Mouse (Mus musculus): ENCODE data around the gene Sec24d. TPM values are rescaled to one million over a fixed set of nuclear protein-coding genes. Genes with fewer than 3 reads are reported as not detected.
A peak's percentile ranks its signal among the peaks of the same experiment; 100 is the strongest.
"Not testable (repeated sequence)": the region's sequence is repeated elsewhere in the genome, so short reads cannot be mapped to it uniquely, and the experiment has no call there.

Sec24d gene
- polyA plus RNA-seq, 1 experiment from 2014 or later = 18.8 TPM

DNA sequence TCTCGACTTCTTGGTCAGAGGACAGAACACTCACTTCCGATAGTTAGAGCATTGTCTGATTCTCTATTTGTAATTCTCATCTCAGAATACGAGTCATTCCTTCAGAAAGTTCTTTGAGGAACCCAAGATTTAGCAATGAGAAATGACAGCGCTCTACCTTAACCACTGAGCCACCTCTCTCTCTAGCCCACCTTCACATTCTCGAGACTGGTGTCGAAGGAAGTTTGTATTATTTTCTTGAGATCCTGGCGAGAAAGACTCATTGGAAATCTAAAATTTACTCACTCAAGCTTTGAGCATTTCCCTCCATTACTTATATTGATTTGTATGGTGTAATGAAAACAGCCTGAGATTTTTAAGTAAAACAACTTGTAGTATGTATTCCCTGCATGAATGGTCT lies 117.2 kb downstream of the Sec24d start:
- no peak for ATAC-seq
- H3K9ac ChIP-seq = peak overlapping the region; percentile 82; the same call in 1 of the 2 replicates
- peaks cover 25% of the 10 kb centered on the region for H3K36me3 ChIP-seq
- peaks cover 19% of the 10 kb centered on the region for H3K4me1 ChIP-seq
- H3K9me3 ChIP-seq (replicated peaks) = no peaks in the 10 kb centered on the region
- no peaks in the 10 kb centered on the region for H3K27me3 ChIP-seq (replicated peaks)
- 80% methylated on average over 7 of the region's 7 CpGs for WGBS (ENCODE audit: insufficient replicate concordance)
- H3K27ac ChIP-seq = no peak overlapping the region
- H3K4me3 ChIP-seq = peak overlapping the region; percentile 82
- peak overlapping the region; percentile 73 for H3K4me2 ChIP-seq

GRCm38 (mm10) chr3:123385118-123385485 lies 117.8 kb downstream of the Sec24d start:
- Histone ChIP-seq H3K4me3 (peak overlapping the region; percentile 82), H3K27ac (peak overlapping the region; percentile 91), H3K9me3 (replicated peaks) (no peaks in the 10 kb centered on the region), H3K27me3 (replicated peaks) (no peaks in the 10 kb centered on the region), H3K4me1 (peaks cover 19% of the 10 kb centered on the region), H3K36me3 (peaks cover 18% of the 10 kb centered on the region), H3K9ac (peak overlapping the region; percentile 82), H3K4me2 (peak overlapping the region; percentile 73)
- WGBS (ENCODE audit: insufficient replicate concordance) = 10% methylated on average over 6 of the region's 6 CpGs
- ATAC-seq = no peak

GRCm38 (mm10) chr3:123385486-123386156 lies 118.4 kb downstream of the Sec24d start, which contains the start of gene Mettl14:
Gene Mettl14 (minus strand): TSS chr3:123386108.
- no peaks in the 10 kb centered on the region for H3K27me3 ChIP-seq (replicated peaks)
- H3K9ac ChIP-seq = peak within 1 kb of the TSS; percentile 82
- no peaks in the 10 kb centered on the region for H3K9me3 ChIP-seq (replicated peaks)
- WGBS (ENCODE audit: insufficient replicate concordance) = under 1% methylated on average over 40 of the region's 41 CpGs
- H3K4me3 ChIP-seq = peak within 1 kb of the TSS; percentile 82
- peaks cover 19% of the 10 kb centered on the region for H3K4me1 ChIP-seq
- ATAC-seq = peak; percentile 100
- peak within 1 kb of the TSS; percentile 73 for H3K4me2 ChIP-seq
- peak within 1 kb of the TSS; percentile 91 for H3K27ac ChIP-seq
- H3K36me3 ChIP-seq = peaks cover 16% of the 10 kb centered on the region

DNA sequence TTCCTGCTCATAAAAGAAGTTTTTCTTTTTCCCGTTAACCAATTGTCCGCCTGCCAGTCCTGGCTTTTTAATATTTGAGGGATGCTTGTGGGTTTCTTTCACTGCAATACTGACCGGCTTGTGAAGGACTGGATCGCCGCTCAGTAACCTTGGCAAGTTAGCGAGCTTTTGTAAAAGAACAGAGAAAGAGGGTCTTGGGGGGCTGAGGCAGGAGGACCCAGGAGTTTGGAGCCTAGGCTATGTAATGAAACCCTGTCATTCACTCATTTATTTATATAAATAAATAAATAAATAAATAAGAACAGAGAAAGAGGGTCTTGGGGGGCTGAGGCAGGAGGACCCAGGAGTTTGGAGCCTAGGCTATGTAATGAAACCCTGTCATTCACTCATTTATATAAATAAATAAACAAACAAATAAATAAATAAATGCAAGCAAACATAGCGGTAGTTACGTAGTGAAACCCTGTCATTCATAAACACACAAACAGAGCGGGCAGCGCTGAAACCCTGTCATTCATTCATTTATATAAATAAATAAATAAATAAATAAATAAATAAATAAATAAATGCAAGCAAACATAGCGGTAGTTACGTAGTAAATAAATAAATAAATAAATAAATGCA lies 119.0 kb downstream of the Sec24d start:
- not testable (repeated sequence) for H3K36me3 ChIP-seq; H3K9me3 ChIP-seq (replicated peaks); H3K27me3 ChIP-seq (replicated peaks)
- Histone ChIP-seq H3K4me2 (peak overlapping the region; percentile 73), H3K4me3 (peak overlapping the region; percentile 82), H3K4me1 (peaks cover 19% of the 10 kb centered on the region), H3K9ac (peak overlapping the region; percentile 82), H3K27ac (peak overlapping the region; percentile 91)
- 14% methylated on average over 12 of the region's 12 CpGs for WGBS (ENCODE audit: insufficient replicate concordance)
- ATAC-seq = peak; percentile 68

- H3K9ac ChIP-seq = no peak overlapping the region
- 64% methylated on average over 4 of the region's 4 CpGs for WGBS (ENCODE audit: insufficient replicate concordance)
- no peaks in the 10 kb centered on the region for H3K4me1 ChIP-seq
- H3K9me3 ChIP-seq (replicated peaks) = no peaks in the 10 kb centered on the region
- H3K4me3 ChIP-seq = no peak overlapping the region
- H3K27me3 ChIP-seq (replicated peaks) = no peaks in the 10 kb centered on the region
- no peak overlapping the region for H3K27ac ChIP-seq
- no peaks in the 10 kb centered on the region for H3K36me3 ChIP-seq
- H3K4me2 ChIP-seq = no peak overlapping the region
- no peak for ATAC-seq
Measured at GRCm38 (mm10) chr3:123391180-123391579, 123.9 kb downstream of the Sec24d start.

- Histone ChIP-seq H3K4me2 (no peak overlapping the region), H3K27ac (no peak overlapping the region), H3K36me3 (no peaks in the 10 kb centered on the region), H3K9ac (no peak overlapping the region), H3K27me3 (replicated peaks) (no peaks in the 10 kb centered on the region; the same call in 1 of the 2 replicates), H3K9me3 (replicated peaks) (no peaks in the 10 kb centered on the region), H3K4me3 (no peak overlapping the region), H3K4me1 (no peaks in the 10 kb centered on the region)
- WGBS (ENCODE audit: insufficient replicate concordance) = 84% methylated on average over 5 of the region's 5 CpGs
- ATAC-seq = no peak
Measured at GRCm38 (mm10) chr3:123395611-123396010, 128.4 kb downstream of the Sec24d start.

DNA sequence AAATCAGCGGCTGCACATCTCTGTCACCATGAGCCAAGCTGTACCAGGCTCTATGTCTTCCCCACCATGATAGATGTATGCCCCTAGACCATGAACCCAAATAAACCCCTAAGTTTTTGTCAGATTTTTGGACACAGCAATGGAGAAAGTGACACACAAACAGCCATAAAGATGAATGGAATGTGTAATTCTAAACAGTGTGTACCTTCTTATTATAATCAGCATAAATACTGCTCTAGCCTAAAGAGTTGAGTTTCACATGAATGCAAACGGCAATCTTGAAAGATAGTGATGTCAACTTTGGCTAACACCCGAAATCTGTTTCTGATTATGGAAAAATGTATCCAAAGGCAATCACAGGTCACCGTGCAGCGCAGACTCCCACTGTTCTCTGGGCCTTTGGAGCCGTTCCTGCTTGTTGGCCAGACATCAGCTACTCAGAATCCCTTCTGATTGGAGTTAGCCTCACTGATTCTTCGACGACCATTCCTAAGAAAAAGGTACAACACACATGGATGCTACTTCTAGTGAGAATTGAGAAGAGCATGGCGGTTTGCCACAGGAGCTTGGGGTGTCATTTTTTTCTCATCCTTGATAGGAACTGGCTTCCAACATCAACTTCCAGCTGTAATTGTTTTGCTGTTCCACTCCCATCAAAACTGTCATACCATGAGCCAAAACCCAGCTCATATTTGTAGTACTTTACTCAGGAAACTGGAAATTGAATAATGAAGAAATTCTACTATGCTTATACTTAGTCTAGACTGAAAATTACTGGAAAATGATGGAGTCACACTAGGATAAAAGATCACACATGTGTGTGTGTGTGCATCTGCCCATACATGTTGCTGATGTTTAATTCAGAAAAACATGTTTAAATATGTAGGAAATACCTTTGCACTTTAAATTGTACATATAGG lies 130.6 kb downstream of the Sec24d start:
- no peaks in the 10 kb centered on the region for H3K36me3 ChIP-seq
- H3K4me3 ChIP-seq = no peak overlapping the region
- no peaks in the 10 kb centered on the region for H3K9me3 ChIP-seq (replicated peaks)
- no peak overlapping the region for H3K4me2 ChIP-seq
- H3K4me1 ChIP-seq = no peaks in the 10 kb centered on the region
- ATAC-seq = no peak
- no peak overlapping the region for H3K9ac ChIP-seq
- no peak overlapping the region for H3K27ac ChIP-seq
- 66% methylated on average over 9 of the region's 9 CpGs for WGBS (ENCODE audit: insufficient replicate concordance)
- H3K27me3 ChIP-seq (replicated peaks) = no peaks in the 10 kb centered on the region; the same call in 1 of the 2 replicates

DNA sequence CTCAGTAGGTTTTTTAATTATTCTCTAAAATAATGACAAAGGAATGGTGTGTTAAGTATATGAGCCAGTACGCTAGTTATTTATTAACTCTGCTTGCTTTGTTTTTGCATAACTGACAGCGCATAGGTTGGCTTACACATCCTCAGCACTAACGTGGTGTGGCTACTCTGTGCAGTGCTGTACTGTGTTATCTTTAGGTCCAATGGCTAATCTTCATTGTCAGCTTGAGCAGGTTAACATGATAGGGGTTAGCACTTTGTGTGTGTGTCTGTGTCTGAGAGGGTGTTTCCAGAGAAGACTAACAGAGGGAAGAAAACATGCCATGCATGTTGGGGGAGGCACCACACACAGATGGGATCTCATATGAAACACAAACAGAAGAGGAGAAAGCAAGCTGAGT lies 137.7 kb downstream of the Sec24d start:
- 46% methylated on average over 3 of the region's 3 CpGs for whole genome bisulfite sequencing (ENCODE audit: insufficient replicate concordance)
- ATAC-seq = peak; percentile 86

GRCm38 (mm10) chr3:123411821-123412578 lies 144.7 kb downstream of the Sec24d start:
- Histone ChIP-seq H3K27me3 (replicated peaks) (no peaks in the 10 kb centered on the region), H3K36me3 (no peaks in the 10 kb centered on the region), H3K4me3 (no peak overlapping the region), H3K27ac (no peak overlapping the region), H3K4me2 (no peak overlapping the region), H3K4me1 (no peaks in the 10 kb centered on the region), H3K9me3 (replicated peaks) (no peaks in the 10 kb centered on the region), H3K9ac (no peak overlapping the region)
- no peak for ATAC-seq
- WGBS (ENCODE audit: insufficient replicate concordance) = 59% methylated on average over 6 of the region's 6 CpGs

More for the DNA sequence above, 137.7 kb downstream of the Sec24d start:
- Histone ChIP-seq H3K4me3 (no peak overlapping the region), H3K27ac (no peak overlapping the region), H3K4me2 (no peak overlapping the region), H3K36me3 (no peaks in the 10 kb centered on the region), H3K9ac (no peak overlapping the region), H3K27me3 (replicated peaks) (no peaks in the 10 kb centered on the region; the same call in 1 of the 2 replicates), H3K4me1 (0 out of 2 replicates have a peak, but pooled peaks cover 3% of the 10 kb centered on the region), H3K9me3 (replicated peaks) (no peaks in the 10 kb centered on the region)

- ATAC-seq = no peak
- Histone ChIP-seq H3K36me3 (no peaks in the 10 kb centered on the region), H3K27me3 (replicated peaks) (no peaks in the 10 kb centered on the region), H3K9me3 (replicated peaks) (no peaks in the 10 kb centered on the region), H3K4me1 (no peaks in the 10 kb centered on the region), H3K4me2 (no peak overlapping the region), H3K27ac (no peak overlapping the region), H3K9ac (no peak overlapping the region), H3K4me3 (no peak overlapping the region)
- 68% methylated on average over 5 of the region's 5 CpGs for WGBS (ENCODE audit: insufficient replicate concordance)
Measured at GRCm38 (mm10) chr3:123413173-123413572, 145.9 kb downstream of the Sec24d start.
